Mouse (Mus musculus) mature B cell (primary cell): ENCODE measurements around the gene Fgd2.
"Not testable (repeated sequence)": the region's sequence is repeated elsewhere in the genome, so short reads cannot be mapped to it uniquely, and the experiment has no call there.

Experiments
- in situ Hi-C: fragments of 300-500 bp; cut with MboI; formaldehyde crosslinking; loops from 2 replicates; pipeline ENCODE4 v1.14.3; 2019

Fgd2 gene

DNA sequence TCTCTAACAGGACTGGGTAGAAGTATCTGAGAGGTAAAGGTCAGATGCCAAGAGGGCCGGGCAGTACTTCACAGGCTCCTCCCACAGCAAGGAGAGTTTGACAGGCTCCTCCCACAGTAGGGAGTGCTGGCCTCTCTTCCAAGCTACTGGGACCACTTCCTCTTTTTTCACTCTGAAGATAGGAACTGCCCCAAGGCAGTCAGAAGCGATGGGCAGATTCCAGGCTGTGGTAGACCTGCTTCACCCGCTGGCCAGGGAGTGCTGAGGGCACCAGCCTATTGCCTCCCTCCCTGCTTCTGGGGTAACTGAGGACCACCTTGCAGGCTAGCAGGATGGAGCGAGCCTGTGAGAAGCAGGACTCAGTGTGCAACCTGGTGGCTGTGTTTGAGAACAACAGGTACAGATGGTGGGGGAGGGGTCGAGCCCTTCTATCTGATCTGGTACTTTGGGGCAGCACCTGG lies at the start of gene Fgd2:
TSS of gene Fgd2 (plus strand) at position 154 of the 461 bp plus-strand sequence.
- in situ Hi-C loops, result no loop called here

DNA sequence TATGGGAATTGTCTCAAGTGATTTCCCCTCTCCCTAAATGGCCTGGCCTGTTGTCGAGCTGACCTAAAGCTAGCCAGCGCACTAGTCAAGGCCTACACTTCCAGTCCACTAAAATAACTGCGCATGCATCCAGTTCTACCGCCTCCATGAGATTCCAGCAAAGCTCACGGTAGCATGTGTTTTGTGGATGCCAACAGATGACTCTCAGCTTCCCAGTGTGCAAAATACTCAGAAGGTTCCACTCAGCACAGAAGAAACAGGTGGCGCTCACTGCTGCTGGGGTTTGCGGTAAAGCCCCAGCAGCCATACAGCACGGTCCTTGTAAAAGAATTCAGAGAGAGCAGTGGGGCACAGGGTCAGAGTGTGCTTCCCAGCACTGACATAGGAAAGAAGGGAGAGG lies 49.1 kb upstream of the Fgd2 start:
- in situ Hi-C loops, result no loop called here

DNA sequence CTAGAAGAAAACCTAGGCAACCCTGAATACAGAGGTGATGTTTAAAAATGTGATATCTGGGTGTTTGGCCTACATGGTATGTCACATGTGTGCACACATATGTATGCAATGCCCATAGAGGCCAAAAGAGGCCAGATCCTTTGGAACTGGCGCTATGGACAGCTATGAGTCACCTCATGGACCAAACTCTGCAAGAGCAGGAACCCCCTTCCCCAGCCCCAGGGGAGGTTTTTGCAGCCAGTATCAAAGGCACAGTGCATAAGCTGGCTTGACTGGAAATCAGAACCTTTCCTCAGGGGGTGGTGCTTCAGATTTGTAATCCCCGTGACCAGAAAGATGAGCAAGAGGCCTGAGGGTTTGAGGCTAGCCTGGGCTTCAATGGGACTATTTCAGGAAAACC lies 48.6 kb upstream of the Fgd2 start:
- in situ Hi-C loops, result no loop called here

DNA sequence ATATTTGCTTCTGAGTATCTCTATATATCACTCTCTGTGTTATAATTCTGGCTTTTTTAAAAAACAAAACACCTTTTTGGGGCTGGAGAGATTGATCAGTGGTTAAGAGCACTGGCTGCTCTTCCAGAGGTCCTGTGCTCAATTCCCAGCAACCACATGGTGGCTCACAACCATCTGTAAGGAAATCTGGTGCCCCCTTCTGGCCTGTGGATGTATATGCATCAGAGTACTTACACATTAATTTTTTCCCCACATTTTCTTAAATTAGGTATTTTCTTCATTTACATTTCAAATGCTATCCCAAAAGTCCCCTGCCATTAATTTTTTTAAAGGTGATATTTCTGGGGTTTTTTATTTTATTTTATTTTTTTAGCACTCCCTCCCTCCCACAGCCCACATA lies 47.4 kb upstream of the Fgd2 start:
- in situ Hi-C loops, result no loop called here

DNA sequence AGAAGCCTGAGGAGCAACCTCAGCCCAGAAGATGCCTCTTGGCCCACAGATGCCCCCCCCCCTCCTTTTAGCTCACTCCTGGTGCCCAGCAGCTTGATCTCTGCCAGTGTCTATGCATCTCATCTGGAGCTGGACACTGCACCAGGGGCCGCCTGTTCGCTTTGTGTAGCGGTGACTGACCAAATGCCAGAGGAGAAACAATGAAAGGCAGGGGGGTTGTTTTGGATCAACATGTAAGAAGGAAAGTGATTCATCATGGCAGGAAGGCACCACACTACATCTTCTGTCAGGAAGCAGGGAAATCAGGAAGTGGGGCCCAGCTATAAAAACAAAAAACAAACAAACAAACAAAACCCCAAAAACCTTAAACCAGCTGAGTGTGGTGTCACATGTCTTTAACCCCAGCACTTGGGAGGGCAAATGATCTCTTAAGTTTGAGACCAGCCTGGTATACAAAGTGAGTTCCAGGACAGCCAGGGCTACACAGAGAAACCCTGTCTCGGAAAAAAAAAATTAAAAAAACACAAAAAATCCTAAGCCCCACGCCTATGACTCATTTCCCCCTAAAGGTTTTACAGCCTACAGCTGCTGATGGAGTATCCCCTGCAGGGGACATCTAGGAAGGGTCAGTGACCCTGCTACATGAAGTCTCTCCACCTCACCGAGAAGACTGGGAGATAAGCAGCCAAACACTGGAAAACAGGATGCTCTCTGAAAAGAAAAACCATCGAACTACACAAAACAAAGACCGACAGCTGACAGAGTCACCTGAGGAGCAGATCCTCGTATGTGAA lies 44.8 kb upstream of the Fgd2 start:
- in situ Hi-C loops, result no loop called here

DNA sequence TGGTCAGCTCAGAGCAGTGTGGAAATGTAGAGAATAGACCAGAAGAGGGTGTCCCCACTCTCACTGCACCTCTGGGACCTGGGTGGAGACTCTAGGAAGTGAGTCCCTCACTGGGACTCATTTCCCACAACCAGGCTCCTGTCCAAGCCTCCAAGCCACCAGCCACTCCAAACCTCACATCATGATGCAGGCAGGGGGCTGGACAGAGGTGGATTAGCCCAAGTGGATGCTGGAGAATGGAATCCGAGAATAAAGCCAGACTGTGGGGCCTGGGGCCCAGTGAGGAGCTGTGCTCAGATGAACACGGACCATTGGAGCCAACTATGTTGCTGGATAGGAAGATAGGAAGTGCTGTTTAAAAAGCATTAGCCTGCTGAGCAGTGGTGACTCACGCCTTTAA lies 43.8 kb upstream of the Fgd2 start:
- in situ Hi-C loops, result no loop called here

DNA sequence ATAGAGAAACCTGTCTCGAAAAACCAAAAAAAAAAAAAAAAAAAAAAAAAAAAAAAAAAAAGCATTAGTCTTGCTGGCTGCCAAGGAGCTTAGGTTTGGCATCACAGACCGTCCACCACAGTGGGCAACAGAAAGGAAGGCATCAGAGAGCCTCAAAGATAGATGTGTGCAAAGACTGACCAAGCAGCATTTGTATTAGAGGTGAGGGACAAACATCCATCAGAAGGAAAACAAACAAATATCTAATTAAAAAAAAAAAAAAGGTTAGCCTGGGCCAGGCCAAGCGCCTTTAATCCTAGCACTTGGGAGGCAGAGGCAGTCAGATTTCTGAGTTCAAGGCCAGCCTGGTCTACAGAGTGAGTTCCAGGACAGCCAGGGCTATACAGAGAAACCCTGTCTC lies 43.3 kb upstream of the Fgd2 start, which contains the start of gene Pi16:
TSS of gene Pi16 (plus strand) at position 301 of the 400 bp plus-strand sequence.
- in situ Hi-C loops, result not testable (repeated sequence)

DNA sequence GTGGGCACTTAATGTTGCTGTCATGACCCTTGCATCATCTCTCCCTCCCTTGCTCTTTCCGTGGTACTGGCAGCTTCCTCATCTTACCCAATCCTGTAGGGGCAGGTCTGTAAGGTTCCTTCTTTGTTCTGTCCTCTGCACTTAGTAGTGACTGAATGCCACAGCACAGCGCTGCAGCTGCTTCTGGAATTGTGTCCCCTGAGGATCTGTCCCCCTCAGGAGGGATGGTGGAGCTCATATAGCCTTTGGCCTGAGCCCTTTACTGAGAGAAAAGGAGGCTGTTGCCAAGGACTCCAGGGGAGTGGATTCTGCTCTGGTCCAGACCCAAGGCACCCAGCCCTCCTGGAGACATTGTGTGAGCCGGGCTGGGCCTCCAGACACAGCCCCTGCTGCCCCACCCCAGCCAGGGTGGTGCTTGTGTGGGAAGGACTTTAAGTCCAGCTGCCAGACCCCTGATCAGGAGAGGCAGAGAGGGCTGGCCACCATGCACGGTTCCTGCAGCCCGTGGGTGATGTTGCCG lies 41.9 kb upstream of the Fgd2 start:
- in situ Hi-C loops, result no loop called here

DNA sequence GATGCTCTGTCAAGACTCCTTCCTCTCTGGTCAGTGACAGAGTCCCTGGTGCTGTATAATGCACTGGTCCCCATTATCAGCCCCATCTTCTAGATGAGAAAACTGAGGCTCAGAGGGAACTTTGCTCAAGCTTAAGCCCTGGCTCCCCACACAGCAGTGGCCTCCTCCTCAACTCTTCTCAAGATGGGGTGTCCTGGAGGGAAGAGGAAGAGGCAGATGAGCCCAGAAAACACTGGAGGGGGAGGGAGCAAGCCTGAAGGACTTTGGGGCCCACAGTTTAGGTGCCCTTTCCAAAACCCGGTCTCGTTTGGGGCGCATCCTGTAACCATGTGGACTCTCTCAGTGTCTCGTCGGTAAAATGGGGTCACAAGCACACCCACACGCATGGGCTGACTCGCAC lies 41.2 kb upstream of the Fgd2 start:
- in situ Hi-C loops, result no loop called here

DNA sequence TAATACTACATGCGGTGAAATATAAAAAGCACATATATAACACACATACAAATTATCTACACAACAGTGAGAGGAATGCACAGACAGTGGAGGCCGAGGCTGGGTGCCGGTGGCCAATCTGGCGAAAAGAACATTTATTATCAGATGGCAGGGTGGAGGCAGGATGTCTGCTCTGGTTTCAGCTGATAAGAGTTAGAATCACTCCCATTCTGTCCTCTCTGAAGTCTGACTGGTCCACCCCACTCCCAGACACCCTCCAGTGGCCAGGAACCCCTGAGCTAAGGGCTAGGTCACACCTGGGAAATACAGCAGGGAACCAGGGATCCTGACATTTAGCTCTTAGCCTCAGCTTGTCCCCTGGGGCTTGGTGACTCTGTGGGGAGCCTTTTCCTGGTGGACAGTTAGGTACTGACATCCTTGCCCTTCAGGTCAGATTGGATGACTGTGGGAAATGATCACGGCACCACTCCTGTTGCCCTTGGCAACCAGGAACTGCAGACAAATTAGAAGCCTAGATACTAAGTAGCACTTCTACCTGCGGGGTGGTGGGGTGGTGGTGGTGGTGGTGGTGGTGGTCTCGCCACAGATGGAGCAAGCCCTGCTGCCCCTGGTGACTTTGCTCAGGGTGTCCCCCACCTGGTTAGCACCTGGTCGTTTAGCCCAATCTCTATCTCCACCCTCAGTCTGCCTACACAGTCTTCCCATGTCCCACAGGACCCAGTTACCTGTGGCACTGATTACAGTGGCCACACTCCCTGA lies 40.7 kb upstream of the Fgd2 start:
- in situ Hi-C loops, result no loop called here

DNA sequence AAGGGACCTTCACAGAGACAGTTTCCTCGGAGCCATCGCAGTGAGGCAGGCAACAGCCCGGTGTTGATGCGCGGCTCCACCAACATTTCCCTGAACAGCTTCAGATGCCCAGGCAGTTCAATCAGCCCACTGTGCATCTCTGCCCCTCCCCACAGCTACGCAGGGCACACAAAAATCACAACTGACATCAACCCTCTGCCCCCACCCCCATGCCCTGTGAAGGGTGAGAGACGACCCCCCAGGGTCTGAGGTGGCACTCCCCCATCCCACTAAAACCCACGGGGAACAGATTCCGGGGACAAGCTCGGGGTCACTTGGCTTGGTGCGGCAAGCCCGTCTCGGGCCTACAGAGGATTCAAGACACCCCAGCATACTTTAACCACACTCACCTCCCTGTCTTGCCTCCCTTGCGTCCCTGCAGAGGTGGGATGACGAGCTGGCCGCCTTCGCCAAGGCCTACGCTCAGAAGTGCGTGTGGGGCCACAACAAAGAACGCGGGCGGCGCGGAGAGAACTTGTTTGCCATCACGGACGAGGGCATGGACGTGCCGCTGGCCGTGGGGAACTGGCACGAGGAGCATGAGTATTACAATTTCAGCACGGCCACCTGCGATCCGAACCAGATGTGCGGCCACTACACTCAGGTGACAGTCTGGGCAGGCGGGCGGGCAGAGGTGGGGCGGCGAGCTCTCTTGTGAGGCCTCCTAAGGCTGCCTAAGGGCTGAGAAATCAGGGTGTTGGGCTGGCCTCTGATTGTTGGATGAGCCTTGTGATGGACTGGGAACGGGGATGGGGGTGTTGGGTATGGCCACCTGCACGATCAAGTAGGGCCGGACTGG lies 38.7 kb upstream of the Fgd2 start:
- in situ Hi-C loops, result no loop called here

DNA sequence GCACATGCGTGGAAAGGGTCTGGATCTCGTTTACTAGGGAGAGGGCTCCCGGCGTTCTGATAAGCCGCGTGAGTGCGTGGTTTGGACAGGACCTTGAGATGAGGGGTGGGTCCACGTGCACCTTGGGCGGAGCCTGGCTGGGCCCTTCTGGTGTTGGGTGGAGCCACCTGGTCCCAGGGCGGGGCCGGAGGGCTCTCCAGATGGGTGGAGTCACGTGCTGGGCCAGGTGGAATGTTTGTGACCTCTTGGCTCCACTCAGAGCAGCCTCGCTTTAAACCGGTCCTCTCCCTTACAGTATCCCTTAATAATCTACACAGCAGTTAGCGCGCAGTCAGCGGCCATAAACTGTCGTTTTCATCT lies 38.1 kb upstream of the Fgd2 start:
- in situ Hi-C loops, result no loop called here

DNA sequence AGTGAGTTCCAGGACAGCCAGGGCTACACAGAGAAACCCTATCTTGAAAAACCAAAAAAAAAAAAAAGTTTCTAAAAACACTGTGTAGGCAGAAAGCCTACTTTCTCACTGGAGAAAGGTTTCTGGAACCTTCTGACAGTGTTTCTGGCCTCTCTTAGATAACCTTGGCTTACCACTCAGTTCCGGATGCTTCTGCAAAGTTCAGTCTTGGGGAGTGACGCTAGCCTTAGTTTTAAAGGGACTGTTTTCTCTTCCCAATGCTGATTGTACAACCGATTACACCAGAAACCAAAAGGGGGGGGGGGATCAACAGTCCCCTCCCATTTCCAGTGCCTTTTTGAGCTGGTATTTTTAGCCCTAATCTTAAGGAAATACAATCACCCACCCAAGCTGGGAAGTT lies 37.1 kb upstream of the Fgd2 start:
- in situ Hi-C loops, result no loop called here

DNA sequence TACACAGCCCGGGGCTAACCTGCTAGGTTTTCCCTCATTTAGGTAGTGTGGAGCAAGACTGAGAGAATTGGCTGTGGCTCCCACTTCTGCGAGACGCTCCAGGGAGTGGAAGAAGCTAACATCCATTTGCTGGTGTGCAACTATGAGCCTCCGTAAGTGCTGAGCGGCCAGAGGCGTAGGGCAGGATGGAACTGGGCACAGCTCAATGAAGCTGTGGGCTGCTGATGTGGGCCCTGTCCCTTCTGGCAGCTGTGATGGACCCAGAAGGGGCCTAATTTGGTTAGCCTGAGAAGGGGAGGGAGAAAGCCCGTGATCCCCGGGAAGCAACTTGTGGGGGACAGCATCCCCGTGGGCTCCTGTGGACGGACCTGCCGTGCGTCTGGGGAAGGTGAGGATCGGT lies 34.9 kb upstream of the Fgd2 start:
- in situ Hi-C loops, result no loop called here

DNA sequence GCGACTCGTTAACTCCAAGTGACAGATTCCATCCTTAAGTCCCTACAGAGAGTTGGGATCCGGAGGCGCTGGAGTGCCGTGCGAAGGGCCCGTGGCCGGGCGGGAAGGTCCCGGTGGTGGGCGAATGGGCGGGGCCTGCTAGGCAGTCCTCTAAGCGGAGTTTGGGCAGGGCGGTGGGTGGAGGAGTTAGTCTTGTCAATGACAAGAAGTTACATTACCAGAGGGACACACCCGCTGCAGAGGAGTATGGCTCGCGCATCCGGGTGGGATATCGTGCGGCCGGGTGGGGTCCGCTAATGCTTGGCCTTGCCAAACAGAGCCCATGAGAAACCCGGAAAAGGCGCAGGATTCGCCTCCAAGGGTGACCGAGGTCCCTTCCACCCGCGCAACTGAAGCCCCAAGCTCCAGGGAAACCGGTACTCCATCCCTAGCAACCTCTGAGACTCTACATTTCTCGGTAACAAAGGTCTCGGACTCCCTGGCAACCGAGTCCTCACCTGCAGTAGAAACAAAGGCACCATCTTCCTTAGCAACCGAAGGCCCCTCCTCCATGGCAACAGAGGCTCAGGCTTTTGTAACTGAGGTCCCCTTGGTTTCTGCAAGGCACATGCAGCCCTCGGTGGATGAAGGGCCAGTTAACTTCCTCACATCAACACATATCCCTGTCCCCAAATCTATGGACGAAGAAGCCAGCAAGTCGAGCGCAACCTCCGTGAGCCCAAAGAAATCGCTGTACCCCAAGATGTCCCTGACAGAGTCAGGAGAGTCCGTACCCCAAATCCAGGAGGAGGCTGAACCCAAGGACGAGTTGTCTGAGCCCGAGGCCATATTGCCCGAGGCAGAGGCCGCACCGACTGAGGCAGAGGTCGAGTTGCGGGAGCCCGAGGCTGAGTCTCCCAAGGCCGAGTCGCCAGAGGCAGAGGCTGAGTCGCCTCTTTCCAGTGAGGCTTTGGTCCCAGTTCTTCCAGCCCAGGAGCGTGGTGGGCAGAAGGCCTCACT lies 33.9 kb upstream of the Fgd2 start:
- in situ Hi-C loops, result no loop called here

DNA sequence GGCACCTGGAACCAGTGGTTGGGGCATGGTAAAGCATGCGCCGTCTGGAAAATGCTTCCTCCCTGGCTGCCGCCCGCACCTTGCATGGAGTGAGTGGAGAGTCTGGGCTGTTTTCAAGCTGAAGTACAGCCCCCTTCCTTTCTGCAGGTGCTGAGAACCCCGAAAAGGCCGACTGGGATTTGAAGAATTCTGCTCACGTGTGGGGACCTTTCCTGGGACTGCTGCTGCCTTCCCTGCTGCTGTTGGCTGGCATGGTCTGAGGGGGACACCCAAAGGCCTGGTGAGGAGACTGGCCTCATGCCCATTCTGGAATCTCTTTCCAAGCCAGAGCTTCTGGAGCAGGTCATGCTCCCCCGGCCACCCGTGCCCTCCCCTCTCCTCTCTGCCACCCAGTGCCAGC lies 33.0 kb upstream of the Fgd2 start:
- in situ Hi-C loops, result no loop called here

DNA sequence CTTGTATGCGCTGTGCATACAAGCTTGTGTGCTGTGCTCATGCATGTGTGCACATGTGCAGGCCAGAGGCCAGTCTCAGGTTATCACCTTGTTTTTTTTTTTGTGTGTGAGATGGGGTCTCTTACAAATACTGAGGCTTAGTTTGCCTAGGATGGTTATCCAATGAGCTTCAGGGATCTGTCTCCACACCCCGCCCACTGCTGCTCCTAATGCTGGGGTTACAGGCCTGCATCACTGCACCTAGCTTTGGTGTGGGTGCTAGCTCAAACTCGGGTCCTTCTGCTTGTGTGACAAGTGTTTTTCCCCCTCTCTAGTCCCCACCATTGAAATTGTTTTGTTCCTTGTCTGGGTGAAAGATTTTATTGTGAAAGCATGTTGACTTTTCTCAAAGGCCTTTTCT lies 30.5 kb upstream of the Fgd2 start:
- in situ Hi-C loops, result no loop called here

DNA sequence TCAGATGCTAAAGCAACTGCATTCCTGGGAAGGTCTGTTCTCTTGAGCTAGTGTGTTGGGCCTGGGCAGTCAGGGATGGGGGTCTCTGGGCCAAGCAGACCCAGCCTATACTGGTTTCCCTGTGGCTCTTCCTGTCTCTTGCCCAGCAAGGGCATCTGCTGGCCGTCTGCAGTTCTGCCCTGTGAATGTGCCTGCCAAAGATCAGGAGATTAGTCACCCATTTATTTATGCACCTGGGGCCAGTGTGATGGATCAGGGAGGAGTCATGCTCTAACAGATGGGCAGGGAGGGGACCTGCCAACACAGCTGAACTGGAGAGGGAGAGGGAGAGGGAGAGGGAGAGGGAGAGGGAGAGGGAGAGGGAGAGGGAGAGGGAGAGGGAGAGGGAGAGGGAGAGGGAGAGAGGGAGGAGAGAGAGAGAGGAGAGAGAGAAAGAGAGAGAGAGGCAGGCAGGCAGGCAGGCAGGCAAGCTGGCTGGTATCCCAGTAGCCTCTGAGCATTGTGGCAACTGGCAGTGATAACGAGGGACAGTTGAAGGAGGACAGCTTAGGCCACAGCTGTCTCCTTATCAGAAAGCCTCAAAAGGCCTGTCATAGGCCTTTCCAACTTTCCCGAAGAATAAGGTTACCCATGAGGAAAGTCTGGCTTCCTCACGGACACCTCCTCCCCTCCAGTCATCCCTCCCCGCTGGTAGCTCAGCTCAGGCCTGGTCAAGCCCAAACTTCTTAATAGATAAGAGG lies 29.9 kb upstream of the Fgd2 start:
- in situ Hi-C loops, result no loop called here

DNA sequence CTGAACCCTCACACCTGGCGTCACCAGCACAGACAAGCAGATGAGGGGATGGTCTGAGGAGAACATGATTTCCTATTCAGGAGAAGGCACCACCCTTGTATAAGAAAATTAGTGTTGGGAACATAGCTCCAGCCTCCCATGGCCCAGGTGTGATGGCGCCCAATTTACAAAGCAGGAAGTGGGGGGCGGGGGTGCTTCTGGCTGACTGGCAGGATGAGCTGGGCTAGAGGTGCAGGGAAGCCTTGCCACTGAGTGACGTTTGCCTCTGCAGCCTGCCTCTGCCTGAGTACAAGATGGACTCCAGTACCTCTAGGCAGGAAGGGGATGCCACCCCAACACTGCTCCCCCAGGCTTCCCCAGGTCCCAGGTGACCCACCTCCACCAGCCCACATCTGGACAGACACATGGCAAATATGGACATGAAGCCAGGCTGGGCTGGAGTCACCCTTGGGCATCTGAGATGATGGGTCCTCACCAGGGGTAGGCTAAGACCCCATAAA lies 28.5 kb upstream of the Fgd2 start:
- in situ Hi-C loops, result no loop called here
